Mouse (Mus musculus) forebrain, embryonic 11.5 days (tissue): ENCODE measurements around the gene Inpp5d. TPM values are rescaled to one million over a fixed set of nuclear protein-coding genes. Genes with fewer than 3 reads are reported as not detected.

Experiments
- ATAC-seq: fragments of 200-750 bp; cut with Nextera tagmentation; replicated peaks from 2 replicates; pipeline ENCODE4 v1.8.0; 2017; ENCODE audit warnings: moderate TSS enrichment; ENCODE audit not compliant: low FRiP score
- DNase-seq: peaks from one replicate; pipeline ENCODE4 v3.0.0-alpha.2; 2017; ENCODE audit warnings: low spot score
- H3K27ac ChIP-seq: fragments of 300-500 bp; sonication (generic); 2 replicates; pipeline ENCODE4 v1.5.1; 2014; ENCODE audit warnings: low read depth, low read length
- H3K27me3 ChIP-seq: fragments of 300-500 bp; sonication (generic); 2 replicates; pipeline ENCODE4 v1.6.1; 2014; ENCODE audit warnings: mild to moderate bottlenecking, low read length, mixed read lengths; ENCODE audit not compliant: control insufficient read depth, insufficient read depth
- H3K36me3 ChIP-seq: fragments of 300-500 bp; sonication (generic); 2 replicates; pipeline ENCODE4 v1.6.1; 2014; ENCODE audit warnings: mild to moderate bottlenecking, low read length, moderate library complexity, mixed read lengths; ENCODE audit not compliant: control insufficient read depth, insufficient read depth
- H3K4me1 ChIP-seq: fragments of 300-500 bp; sonication (generic); replicated peaks from 2 replicates; pipeline ENCODE4 v1.6.1; 2014; ENCODE audit warnings: low read length, mixed read lengths; ENCODE audit not compliant: control insufficient read depth, insufficient read depth
- H3K4me2 ChIP-seq: fragments of 300-500 bp; sonication (generic); 2 replicates; pipeline ENCODE4 v1.6.1; 2014; ENCODE audit warnings: low read depth, mild to moderate bottlenecking, low read length, moderate library complexity, mixed read lengths; ENCODE audit not compliant: severe bottlenecking
- H3K4me3 ChIP-seq: fragments of 300-500 bp; sonication (generic); 2 replicates; pipeline ENCODE4 v1.5.1; 2014; ENCODE audit warnings: low read depth, low read length
- H3K9ac ChIP-seq: fragments of 300-500 bp; sonication (generic); 2 replicates; pipeline ENCODE4 v1.6.1; 2014; ENCODE audit warnings: low read length
- H3K9me3 ChIP-seq: fragments of 300-500 bp; sonication (generic); 2 replicates; pipeline ENCODE4 v1.6.1; 2016; ENCODE audit warnings: low read length, mixed read lengths; ENCODE audit not compliant: control insufficient read depth
- WGBS: fragments of 180-500 bp; shearing (Covaris S2); extraction: QIAGEN DNeasy Blood & Tissue Kit; methylation state at CpG from one replicate; pipeline ENCODE4 v1.1.7; 2014; 5-methylcytosine and 5-hydroxymethylcytosine counted together
- polyA plus RNA-seq: library from polyadenylated mRNA; unstranded; fragments of >200 nt; fragmentation: Nextera tagmentation; extraction: Ambion mirVana; gene quantifications from 2 replicates; pipeline ENCODE4 v1.2.1, GENCODE M21; 2014

Gene Inpp5d
- polyA plus RNA-seq = 3.6 and 5.0 TPM in 2 replicates

DNA sequence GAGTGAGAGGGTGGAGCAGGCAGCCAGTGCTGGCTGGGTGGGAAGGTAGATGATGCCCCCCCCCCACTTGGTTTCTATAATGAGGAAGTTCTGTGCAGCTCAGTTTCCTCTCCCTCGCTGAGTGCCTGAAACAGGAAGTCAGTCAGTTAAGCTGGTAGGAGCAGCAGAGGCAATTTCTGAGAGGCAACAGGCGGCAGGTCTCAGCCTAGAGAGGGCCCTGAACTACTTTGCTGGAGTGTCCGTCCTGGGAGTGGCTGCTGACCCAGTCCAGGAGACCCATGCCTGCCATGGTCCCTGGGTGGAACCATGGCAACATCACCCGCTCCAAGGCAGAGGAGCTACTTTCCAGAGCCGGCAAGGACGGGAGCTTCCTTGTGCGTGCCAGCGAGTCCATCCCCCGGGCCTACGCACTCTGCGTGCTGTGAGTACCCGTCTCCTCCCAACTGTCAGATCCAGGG is at the start of gene Inpp5d:
Gene Inpp5d, plus strand, starts transcription at position 102 of the 458 bp plus-strand sequence.
- H3K4me2 ChIP-seq = no peak within 1 kb of the TSS
- 84% methylated on average over 12 of the region's 12 CpGs for WGBS
- no peaks in the 10 kb centered on the region for H3K4me1 ChIP-seq
- no peak within 1 kb of the TSS for H3K4me3 ChIP-seq
- H3K9ac ChIP-seq = no peak within 1 kb of the TSS
- H3K27me3 ChIP-seq = no peaks in the 10 kb centered on the region
- no peak for ATAC-seq
- H3K9me3 ChIP-seq = no peaks in the 10 kb centered on the region
- no peak within 1 kb of the TSS for H3K27ac ChIP-seq
- no peak for DNase-seq
- no peaks in the 10 kb centered on the region for H3K36me3 ChIP-seq

DNA sequence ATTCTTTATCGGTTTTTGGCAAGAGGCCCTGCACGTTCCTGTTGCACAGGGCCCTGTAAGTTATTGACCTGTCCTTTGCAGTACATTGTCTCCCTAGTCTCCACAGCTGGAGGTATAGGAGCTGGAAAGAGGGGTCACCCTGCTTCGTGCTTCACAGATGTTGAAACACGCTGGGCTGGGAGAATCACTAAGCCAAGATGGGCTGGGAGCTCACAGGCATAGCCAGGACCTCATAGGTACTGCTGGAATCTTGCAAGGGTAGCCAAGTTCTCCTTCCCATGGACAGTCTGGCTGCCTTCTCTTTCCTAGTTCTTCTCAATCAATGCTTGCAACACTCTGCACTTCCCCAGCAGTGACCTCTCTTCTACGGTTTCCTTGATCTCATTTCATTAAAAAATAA is 46.9 kb upstream of the Inpp5d start:
- no peaks in the 10 kb centered on the region for H3K4me1 ChIP-seq
- H3K36me3 ChIP-seq = no peaks in the 10 kb centered on the region
- H3K4me3 ChIP-seq = no peak overlapping the region
- H3K9ac ChIP-seq = no peak overlapping the region
- WGBS = 84% methylated on average over 5 of the region's 5 CpGs
- H3K9me3 ChIP-seq = no peaks in the 10 kb centered on the region
- no peaks in the 10 kb centered on the region for H3K27me3 ChIP-seq
- ATAC-seq = no peak
- no peak for DNase-seq
- H3K27ac ChIP-seq = no peak overlapping the region
- H3K4me2 ChIP-seq = no peak overlapping the region

DNA sequence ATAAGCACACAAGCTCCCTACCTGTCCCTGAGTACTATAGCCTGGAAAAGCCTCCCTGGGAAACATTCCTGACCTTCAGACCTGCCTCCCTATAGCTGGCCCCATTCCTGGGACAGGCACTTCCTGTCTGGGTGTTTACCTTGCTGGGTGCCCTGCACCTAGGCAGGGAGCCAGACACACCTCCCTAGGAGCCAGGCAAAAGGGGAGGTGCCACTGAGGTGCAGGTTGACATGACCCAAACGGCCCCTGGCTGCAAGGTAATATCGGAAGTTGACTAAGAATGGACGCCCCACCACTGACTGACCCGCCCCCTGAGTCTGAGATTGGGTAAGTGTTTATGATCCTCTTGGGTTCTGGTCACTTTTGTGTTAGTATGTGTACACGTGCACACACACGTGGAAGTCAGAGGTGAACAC is 46.3 kb upstream of the Inpp5d start, which contains the start of gene Ngef:
Gene Ngef, minus strand, starts transcription at position 71 of the 416 bp plus-strand sequence.
- no peak for DNase-seq
- no peak within 1 kb of the TSS for H3K27ac ChIP-seq
- H3K4me2 ChIP-seq = no peak within 1 kb of the TSS
- H3K4me3 ChIP-seq = no peak within 1 kb of the TSS
- H3K9ac ChIP-seq = no peak within 1 kb of the TSS
- no peaks in the 10 kb centered on the region for H3K4me1 ChIP-seq
- 83% methylated on average over 6 of the region's 6 CpGs for WGBS
- no peak for ATAC-seq
- H3K36me3 ChIP-seq = no peaks in the 10 kb centered on the region
- H3K9me3 ChIP-seq = no peaks in the 10 kb centered on the region
- H3K27me3 ChIP-seq = no peaks in the 10 kb centered on the region

GRCm38 (mm10) chr1:87574353-87574752 is 45.8 kb upstream of the Inpp5d start:
- no peak for ATAC-seq
- 65% methylated on average over 6 of the region's 6 CpGs for WGBS

GRCm38 (mm10) chr1:87574785-87575184 is 45.3 kb upstream of the Inpp5d start:
- 81% methylated on average over 7 of the region's 7 CpGs for WGBS
- ATAC-seq = no peak
- Histone ChIP-seq H3K9me3 (no peaks in the 10 kb centered on the region), H3K27me3 (no peaks in the 10 kb centered on the region), H3K9ac (no peak overlapping the region), H3K27ac (no peak overlapping the region), H3K36me3 (no peaks in the 10 kb centered on the region), H3K4me2 (no peak overlapping the region), H3K4me1 (no peaks in the 10 kb centered on the region), H3K4me3 (no peak overlapping the region)
- no peak for DNase-seq

More at GRCm38 (mm10) chr1:87574353-87574752, 45.8 kb upstream of the Inpp5d start:
- Histone ChIP-seq H3K4me3 (no peak overlapping the region), H3K27me3 (no peaks in the 10 kb centered on the region), H3K4me2 (no peak overlapping the region), H3K36me3 (no peaks in the 10 kb centered on the region), H3K4me1 (no peaks in the 10 kb centered on the region), H3K27ac (no peak overlapping the region), H3K9me3 (no peaks in the 10 kb centered on the region), H3K9ac (no peak overlapping the region)
- DNase-seq = no peak

DNA sequence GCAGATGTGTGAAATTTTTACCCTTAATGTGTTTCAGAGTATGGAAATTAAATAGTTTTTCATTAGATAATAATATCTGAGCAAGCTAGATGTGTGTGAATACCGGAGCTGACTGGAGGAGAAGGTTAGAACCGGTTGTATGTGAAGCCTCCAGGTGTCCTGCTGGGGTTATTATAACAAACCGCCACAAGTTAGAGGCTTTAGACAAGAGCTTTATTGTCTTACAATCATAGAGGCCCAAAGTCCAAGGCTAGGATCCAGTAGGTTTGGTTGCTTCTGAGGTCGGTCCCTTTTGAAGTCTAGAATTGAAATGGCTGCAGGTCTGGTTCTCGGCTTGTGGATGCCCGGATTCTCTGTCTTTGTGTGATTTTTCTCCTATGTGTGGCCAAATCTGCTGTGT is 41.1 kb upstream of the Inpp5d start:
- H3K4me1 ChIP-seq = no peaks in the 10 kb centered on the region
- no peak overlapping the region for H3K4me2 ChIP-seq
- H3K9me3 ChIP-seq = no peaks in the 10 kb centered on the region
- no peak for ATAC-seq
- no peak overlapping the region for H3K4me3 ChIP-seq
- no peak for DNase-seq
- no peaks in the 10 kb centered on the region for H3K36me3 ChIP-seq
- WGBS = 88% methylated on average over 6 of the region's 6 CpGs
- H3K9ac ChIP-seq = no peak overlapping the region
- H3K27me3 ChIP-seq = no peaks in the 10 kb centered on the region
- H3K27ac ChIP-seq = no peak overlapping the region

DNA sequence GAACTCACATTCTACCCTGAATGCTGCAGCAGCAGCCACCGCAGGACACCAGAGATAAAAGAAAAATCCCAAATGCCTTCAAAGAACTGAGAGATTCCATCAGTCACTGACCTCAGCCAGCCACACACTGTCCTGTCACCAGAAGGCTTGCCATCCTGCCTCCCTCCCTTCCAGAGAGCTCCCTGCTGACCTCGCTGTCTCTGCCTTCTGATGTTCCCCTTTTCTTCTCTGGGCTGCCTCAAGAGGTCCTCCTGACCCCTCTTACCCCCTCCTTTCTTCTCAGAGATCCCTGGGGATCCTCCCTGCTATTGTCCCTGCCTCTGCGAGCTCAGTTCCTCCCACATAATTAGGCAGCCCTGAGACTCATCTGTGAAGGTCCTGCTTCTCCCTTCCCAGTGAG is 39.3 kb upstream of the Inpp5d start:
- ATAC-seq = no peak
- H3K27me3 ChIP-seq = no peaks in the 10 kb centered on the region
- no peaks in the 10 kb centered on the region for H3K4me1 ChIP-seq
- H3K4me3 ChIP-seq = no peak overlapping the region
- 3% methylated on average over 3 of the region's 3 CpGs for WGBS
- H3K4me2 ChIP-seq = no peak overlapping the region
- no peak overlapping the region for H3K27ac ChIP-seq
- no peaks in the 10 kb centered on the region for H3K36me3 ChIP-seq
- DNase-seq = no peak
- no peaks in the 10 kb centered on the region for H3K9me3 ChIP-seq
- no peak overlapping the region for H3K9ac ChIP-seq

GRCm38 (mm10) chr1:87589162-87589561 is 30.9 kb upstream of the Inpp5d start:
- H3K4me3 ChIP-seq = no peak overlapping the region
- no peak overlapping the region for H3K9ac ChIP-seq
- no peak overlapping the region for H3K27ac ChIP-seq
- no peaks in the 10 kb centered on the region for H3K27me3 ChIP-seq
- H3K4me1 ChIP-seq = no peaks in the 10 kb centered on the region
- DNase-seq (no peak), ATAC-seq (no peak)
- no peak overlapping the region for H3K4me2 ChIP-seq
- WGBS = 90% methylated on average over 7 of the region's 7 CpGs
- no peaks in the 10 kb centered on the region for H3K9me3 ChIP-seq
- no peaks in the 10 kb centered on the region for H3K36me3 ChIP-seq

DNA sequence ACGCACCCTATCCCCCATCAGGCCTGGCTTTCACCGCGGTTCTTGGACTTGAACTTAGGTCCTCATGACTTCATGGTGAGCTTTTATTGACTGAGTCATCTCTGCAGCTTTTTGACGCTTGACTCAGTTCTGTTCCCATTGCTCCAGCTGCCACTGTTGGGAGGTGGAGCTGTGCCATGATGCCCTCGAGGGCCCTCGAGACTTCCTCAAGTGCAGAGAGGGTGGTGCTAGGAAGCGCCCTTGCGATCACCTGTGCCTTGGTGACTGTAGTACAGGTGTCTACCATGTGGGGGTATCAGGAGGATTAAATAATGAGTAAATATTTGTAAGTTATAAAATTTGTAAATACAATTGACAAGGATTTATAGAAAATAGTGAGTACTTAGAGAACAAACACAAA is 30.1 kb upstream of the Inpp5d start:
- H3K4me3 ChIP-seq = no peak overlapping the region
- 87% methylated on average over 8 of the region's 8 CpGs for WGBS
- DNase-seq (no peak), ATAC-seq (no peak)
- H3K27ac ChIP-seq = no peak overlapping the region
- H3K4me2 ChIP-seq = no peak overlapping the region
- H3K4me1 ChIP-seq = no peaks in the 10 kb centered on the region
- H3K9ac ChIP-seq = no peak overlapping the region
- no peaks in the 10 kb centered on the region for H3K9me3 ChIP-seq
- no peaks in the 10 kb centered on the region for H3K36me3 ChIP-seq
- H3K27me3 ChIP-seq = no peaks in the 10 kb centered on the region
